Mouse (Mus musculus) urinary bladder, adult 2 months (tissue): ENCODE data around the gene Gast. TPM values are rescaled to one million over a fixed set of nuclear protein-coding genes. Genes with fewer than 3 reads are reported as not detected.
"Not testable (repeated sequence)": the region's sequence is repeated elsewhere in the genome, so short reads cannot be mapped to it uniquely, and the experiment has no call there.

ENCODE experiments used
- DNase-seq: peaks from one replicate; pipeline ENCODE4 v3.0.0; 2022; ENCODE audit warnings: low spot score
- polyA plus RNA-seq: library from polyadenylated mRNA; depleted of rRNA; stranded (reverse); fragments of >200 nt; gene quantifications from 2 replicates; pipeline ENCODE4 v1.2.3, GENCODE M21; 2012; rRNA removed

The Gast gene
- polyA plus RNA-seq, 1 experiment, result not detected

- DNase-seq, result not testable (repeated sequence)
Measured at GRCm38 (mm10) chr11:100361059-100361458, 26.9 kb downstream of the Gast start.

- no peak for DNase-seq
Measured at GRCm38 (mm10) chr11:100362209-100362978, 28.2 kb downstream of the Gast start.

- DNase-seq, result no peak
Measured at GRCm38 (mm10) chr11:100362979-100363562, 28.9 kb downstream of the Gast start.

- DNase-seq, result no peak
Measured at GRCm38 (mm10) chr11:100369145-100369544, 34.9 kb downstream of the Gast start.

- DNase-seq, result no peak
Measured at GRCm38 (mm10) chr11:100369822-100370221, 35.6 kb downstream of the Gast start.

GRCm38 (mm10) chr11:100371981-100372558 is 37.9 kb downstream of the Gast start:
- no peak for DNase-seq

- no peak for DNase-seq
Measured at GRCm38 (mm10) chr11:100375127-100375526, 40.9 kb downstream of the Gast start.

GRCm38 (mm10) chr11:100376005-100376404 is 41.8 kb downstream of the Gast start:
- no peak for DNase-seq

GRCm38 (mm10) chr11:100376746-100377389 is 42.7 kb downstream of the Gast start:
- no peak for DNase-seq

- no peak for DNase-seq
Measured at GRCm38 (mm10) chr11:100377989-100378388, 43.8 kb downstream of the Gast start.

- no peak for DNase-seq
Measured at GRCm38 (mm10) chr11:100378446-100378845, 44.2 kb downstream of the Gast start.

GRCm38 (mm10) chr11:100379311-100379710 is 45.1 kb downstream of the Gast start:
- no peak for DNase-seq

GRCm38 (mm10) chr11:100382682-100383081 is 48.5 kb downstream of the Gast start:
- no peak for DNase-seq

GRCm38 (mm10) chr11:100385016-100385415 is 50.8 kb downstream of the Gast start:
- no peak for DNase-seq

GRCm38 (mm10) chr11:100386586-100386985 is 52.4 kb downstream of the Gast start:
- no peak for DNase-seq

Other genes starting within 250 kb of the Gast start
- gene Krt32, start 246.2 kb upstream of the Gast start, polyA plus RNA-seq, result not detected in 2 replicates
- 0.04 and 0.06 TPM in 2 replicates for gene Krt35, start 238.2 kb upstream of the Gast start, polyA plus RNA-seq
- gene Krt36, start 228.8 kb upstream of the Gast start, polyA plus RNA-seq, result 0.22 and 0.33 TPM in 2 replicates
- 0.37 and 0.91 TPM in 2 replicates for gene Krt13, start 212.8 kb upstream of the Gast start, polyA plus RNA-seq
- 622 and 677 TPM in 2 replicates for gene Krt15, start 198.5 kb upstream of the Gast start, polyA plus RNA-seq
- gene Krt19, start 185.7 kb upstream of the Gast start, polyA plus RNA-seq, result 814 and 933 TPM in 2 replicates
- gene Krt9, start 141.2 kb upstream of the Gast start, polyA plus RNA-seq, result not detected in 2 replicates
- 0.91 and 1.7 TPM in 2 replicates for gene Krt14, start 126.9 kb upstream of the Gast start, polyA plus RNA-seq
- not detected in 2 replicates for gene Krt16, start 85.5 kb upstream of the Gast start, polyA plus RNA-seq
- gene Krt17, start 73.4 kb upstream of the Gast start, polyA plus RNA-seq, result 0.44 and 0.61 TPM in 2 replicates
- not detected in 2 replicates for gene Krt42, start 64.5 kb upstream of the Gast start, polyA plus RNA-seq
- gene Eif1, start 14.5 kb upstream of the Gast start, polyA plus RNA-seq, result 510 and 627 TPM in 2 replicates
- gene Hap1, start 21.7 kb downstream of the Gast start, polyA plus RNA-seq, result 3.6 and 4.3 TPM in 2 replicates
- 92.4 and 119 TPM in 2 replicates for gene Jup, start 63.4 kb downstream of the Gast start, polyA plus RNA-seq
- 53.4 and 56.2 TPM in 2 replicates for gene P3h4, start 80.4 kb downstream of the Gast start, polyA plus RNA-seq
- gene Fkbp10, start 81.3 kb downstream of the Gast start, polyA plus RNA-seq, result 84.6 and 90.5 TPM in 2 replicates
- gene Nt5c3b, start 107.4 kb downstream of the Gast start, polyA plus RNA-seq, result 128 and 134 TPM in 2 replicates
- 1.3 and 1.4 TPM in 2 replicates for gene Klhl10, start 107.5 kb downstream of the Gast start, polyA plus RNA-seq
- gene Klhl11, start 138.3 kb downstream of the Gast start, polyA plus RNA-seq, result 12.2 and 13.2 TPM in 2 replicates
- 83.9 and 93.7 TPM in 2 replicates for gene Acly, start 193.6 kb downstream of the Gast start, polyA plus RNA-seq
- 0.26 and 0.60 TPM in 2 replicates for gene Ttc25, start 211.2 kb downstream of the Gast start, polyA plus RNA-seq
- 34.9 and 36.0 TPM in 2 replicates for gene Cnp, start 240.5 kb downstream of the Gast start, polyA plus RNA-seq